Mouse (Mus musculus): ENCODE data around the gene Fam122a. TPM values are rescaled to one million over a fixed set of nuclear protein-coding genes. Genes with fewer than 3 reads are reported as not detected.

The Fam122a gene
- polyA plus RNA-seq, 1 experiment: 28.4 TPM

GRCm38 (mm10) chr19:24499291-24499690 is 22.1 kb upstream of the Fam122a start:
- Histone ChIP-seq H3K4me1 (ENCODE audit: control insufficient read depth, insufficient read depth, low read length) (no peaks in the 10 kb centered on the region; the same call in 1 of the 2 replicates), H3K4me3 (replicated peaks; ENCODE audit: extremely low read depth, low read depth, low read length) (no peak overlapping the region)
- no peak for DNase-seq
- WGBS: 71% methylated on average over 3 of the region's 3 CpGs
- no peak for TF ChIP-seq POLR2A (IDR thresholded peaks at IDR 0.05; ENCODE audit: borderline replicate concordance, extremely low read depth, low read depth, low read length)
- TF ChIP-seq CTCF (IDR thresholded peaks at IDR 0.05; ENCODE audit: insufficient read depth, low read length): no peak

DNA sequence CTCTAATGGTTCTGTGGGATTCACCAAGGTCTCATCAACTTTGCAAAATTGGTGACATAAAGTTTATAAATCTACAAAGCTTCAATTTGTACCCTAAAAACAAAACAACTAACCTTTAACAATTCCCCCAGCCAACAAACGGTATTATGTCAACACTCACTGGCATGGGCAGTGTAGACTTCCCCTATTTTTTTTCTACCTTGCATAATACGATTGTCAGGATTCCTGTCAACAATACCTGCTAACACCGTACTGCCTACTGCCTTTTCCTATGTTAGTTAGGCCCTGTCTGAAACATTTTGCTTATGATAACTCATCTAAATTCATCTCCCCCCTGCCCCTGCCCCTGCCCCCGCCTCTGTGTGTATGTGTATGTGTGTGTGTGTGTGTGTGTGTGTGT is 16.7 kb upstream of the Fam122a start:
- no peak for DNase-seq
- Histone ChIP-seq H3K4me1 (ENCODE audit: control insufficient read depth, insufficient read depth, low read length) (no peaks in the 10 kb centered on the region), H3K4me3 (replicated peaks; ENCODE audit: extremely low read depth, low read depth, low read length) (no peak overlapping the region)
- WGBS: 51% methylated on average over 4 of the region's 4 CpGs
- TF ChIP-seq CTCF (IDR thresholded peaks at IDR 0.05; ENCODE audit: insufficient read depth, low read length) (no peak), POLR2A (IDR thresholded peaks at IDR 0.05; ENCODE audit: borderline replicate concordance, extremely low read depth, low read depth, low read length) (no peak)

DNA sequence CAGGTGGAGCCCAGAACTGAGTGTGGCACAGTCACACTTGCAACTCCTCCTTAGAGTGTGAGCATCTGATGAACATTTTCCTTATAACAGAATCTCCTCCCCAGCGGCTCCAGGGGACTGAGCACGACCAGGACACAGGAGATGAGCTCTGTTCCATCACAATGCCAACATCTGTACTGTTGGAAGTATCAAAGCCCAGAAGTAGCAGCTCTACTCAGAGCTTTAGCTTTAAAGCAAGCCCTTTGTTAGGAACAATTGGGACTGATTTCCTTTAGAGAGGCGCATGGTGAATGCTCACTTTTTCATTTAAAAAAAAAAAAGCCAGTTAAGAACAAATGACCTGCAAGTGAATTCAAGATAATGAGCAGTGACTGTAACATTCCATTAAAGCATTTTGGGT is 14.7 kb upstream of the Fam122a start:
- H3K4me3 ChIP-seq (replicated peaks; ENCODE audit: extremely low read depth, low read depth, low read length): no peak overlapping the region
- no peak for DNase-seq
- WGBS: 66% methylated on average over 3 of the region's 3 CpGs
- TF ChIP-seq POLR2A (IDR thresholded peaks at IDR 0.05; ENCODE audit: borderline replicate concordance, extremely low read depth, low read depth, low read length) (no peak), CTCF (IDR thresholded peaks at IDR 0.05; ENCODE audit: insufficient read depth, low read length) (no peak)
- H3K4me1 ChIP-seq (ENCODE audit: control insufficient read depth, insufficient read depth, low read length): no peaks in the 10 kb centered on the region

- WGBS: 52% methylated on average over 5 of the region's 5 CpGs
Measured at GRCm38 (mm10) chr19:24490275-24490674, 13.1 kb upstream of the Fam122a start.

GRCm38 (mm10) chr19:24486433-24487296 is 9.5 kb upstream of the Fam122a start:
- 66% methylated on average over 8 of the region's 8 CpGs for WGBS
- no peak for TF ChIP-seq CTCF (IDR thresholded peaks at IDR 0.05; ENCODE audit: insufficient read depth, low read length)
- no peak for TF ChIP-seq POLR2A (IDR thresholded peaks at IDR 0.05; ENCODE audit: borderline replicate concordance, extremely low read depth, low read depth, low read length)
- Histone ChIP-seq H3K4me1 (ENCODE audit: control insufficient read depth, insufficient read depth, low read length) (no peaks in the 10 kb centered on the region), H3K4me3 (replicated peaks; ENCODE audit: extremely low read depth, low read depth, low read length) (no peak overlapping the region)
- no peak for DNase-seq

More at GRCm38 (mm10) chr19:24490275-24490674, 13.1 kb upstream of the Fam122a start:
- no peak for DNase-seq
- no peak for TF ChIP-seq POLR2A (IDR thresholded peaks at IDR 0.05; ENCODE audit: borderline replicate concordance, extremely low read depth, low read depth, low read length)
- TF ChIP-seq CTCF (IDR thresholded peaks at IDR 0.05; ENCODE audit: insufficient read depth, low read length): no peak
- H3K4me1 ChIP-seq (ENCODE audit: control insufficient read depth, insufficient read depth, low read length): no peaks in the 10 kb centered on the region
- no peak overlapping the region for H3K4me3 ChIP-seq (replicated peaks; ENCODE audit: extremely low read depth, low read depth, low read length)

GRCm38 (mm10) chr19:24484612-24485194 is 7.5 kb upstream of the Fam122a start:
- Histone ChIP-seq H3K4me3 (replicated peaks; ENCODE audit: extremely low read depth, low read depth, low read length) (no peak overlapping the region), H3K4me1 (ENCODE audit: control insufficient read depth, insufficient read depth, low read length) (no peaks in the 10 kb centered on the region)
- WGBS: 77% methylated on average over 3 of the region's 4 CpGs
- DNase-seq: no peak
- TF ChIP-seq POLR2A (IDR thresholded peaks at IDR 0.05; ENCODE audit: borderline replicate concordance, extremely low read depth, low read depth, low read length) (no peak), CTCF (IDR thresholded peaks at IDR 0.05; ENCODE audit: insufficient read depth, low read length) (no peak)

GRCm38 (mm10) chr19:24480916-24481315 is 3.8 kb upstream of the Fam122a start:
- H3K4me3 ChIP-seq (replicated peaks; ENCODE audit: extremely low read depth, low read depth, low read length): no peak overlapping the region
- WGBS: 45% methylated on average over 2 of the region's 2 CpGs
- H3K4me1 ChIP-seq (ENCODE audit: control insufficient read depth, insufficient read depth, low read length): no peaks in the 10 kb centered on the region
- DNase-seq: no peak
- TF ChIP-seq POLR2A (IDR thresholded peaks at IDR 0.05; ENCODE audit: borderline replicate concordance, extremely low read depth, low read depth, low read length) (no peak), CTCF (IDR thresholded peaks at IDR 0.05; ENCODE audit: insufficient read depth, low read length) (no peak)

- 1% methylated on average over 11 of the region's 11 CpGs for WGBS
- H3K4me3 ChIP-seq (replicated peaks; ENCODE audit: extremely low read depth, low read depth, low read length): peak overlapping the region; percentile 74
- DNase-seq: no peak
- H3K4me1 ChIP-seq (ENCODE audit: control insufficient read depth, insufficient read depth, low read length): no peaks in the 10 kb centered on the region
- TF ChIP-seq POLR2A (IDR thresholded peaks at IDR 0.05; ENCODE audit: borderline replicate concordance, extremely low read depth, low read depth, low read length) (no peak), CTCF (IDR thresholded peaks at IDR 0.05; ENCODE audit: insufficient read depth, low read length) (no peak)
Measured at GRCm38 (mm10) chr19:24476461-24476860, 695 bp downstream of the Fam122a start.

DNA sequence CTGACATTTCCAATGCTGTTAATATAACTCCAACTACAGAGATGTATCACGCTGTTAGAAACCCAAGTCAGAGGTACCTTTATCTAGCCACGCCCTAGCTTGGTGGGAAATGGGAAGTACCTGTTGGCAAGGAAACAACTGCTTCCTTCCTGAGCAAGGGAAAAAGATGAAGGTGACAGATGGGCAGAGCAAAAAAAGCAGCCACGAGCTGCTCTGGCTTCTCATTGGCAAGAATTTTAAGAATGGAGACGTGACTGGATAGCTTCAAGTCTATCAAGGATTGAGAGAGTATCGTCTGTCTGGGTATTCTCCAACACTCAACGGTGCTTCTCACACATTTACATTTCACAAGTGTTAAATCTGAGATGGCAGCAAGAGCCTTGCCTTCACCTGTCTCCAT is 1.9 kb downstream of the Fam122a start:
- H3K4me1 ChIP-seq (ENCODE audit: control insufficient read depth, insufficient read depth, low read length): no peaks in the 10 kb centered on the region
- DNase-seq: no peak
- H3K4me3 ChIP-seq (replicated peaks; ENCODE audit: extremely low read depth, low read depth, low read length): no peak overlapping the region
- WGBS: 58% methylated on average over 6 of the region's 6 CpGs
- TF ChIP-seq POLR2A (IDR thresholded peaks at IDR 0.05; ENCODE audit: borderline replicate concordance, extremely low read depth, low read depth, low read length) (no peak), CTCF (IDR thresholded peaks at IDR 0.05; ENCODE audit: insufficient read depth, low read length) (no peak)

- TF ChIP-seq POLR2A (IDR thresholded peaks at IDR 0.05; ENCODE audit: borderline replicate concordance, extremely low read depth, low read depth, low read length) (no peak), CTCF (IDR thresholded peaks at IDR 0.05; ENCODE audit: insufficient read depth, low read length) (no peak)
- no peak overlapping the region for H3K4me3 ChIP-seq (replicated peaks; ENCODE audit: extremely low read depth, low read depth, low read length)
- no peaks in the 10 kb centered on the region for H3K4me1 ChIP-seq (ENCODE audit: control insufficient read depth, insufficient read depth, low read length)
- WGBS: 81% methylated on average over 5 of the region's 5 CpGs
- DNase-seq: no peak
Measured at GRCm38 (mm10) chr19:24472512-24472911, 4.6 kb downstream of the Fam122a start.

All from lung, adult 2 months (tissue).